Mouse (Mus musculus) lung, embryonic 14.5 days (tissue): ENCODE data around the gene Dnmt3a. TPM values are rescaled to one million over a fixed set of nuclear protein-coding genes. Genes with fewer than 3 reads are reported as not detected.
A peak's percentile ranks its signal among the peaks of the same experiment; 100 is the strongest.

Experiments
- ATAC-seq: fragments of 200-750 bp; cut with Nextera tagmentation; 2 replicates; pipeline ENCODE4 v1.8.0; 2017; ENCODE audit warnings: mild to moderate bottlenecking, moderate TSS enrichment, moderate library complexity; ENCODE audit not compliant: insufficient read depth
- DNase-seq: peaks from one replicate; pipeline ENCODE4 v3.0.0-alpha.2; 2015
- H3K27ac ChIP-seq: fragments of 300-500 bp; sonication (generic); 2 replicates; pipeline ENCODE4 v1.5.1; 2014; ENCODE audit warnings: low read depth, mild to moderate bottlenecking, moderate library complexity
- H3K27me3 ChIP-seq: fragments of 300-500 bp; sonication (generic); 2 replicates; pipeline ENCODE4 v1.6.1; 2014; ENCODE audit warnings: low read length, control low read depth; ENCODE audit not compliant: insufficient read depth
- H3K36me3 ChIP-seq: fragments of 300-500 bp; sonication (generic); 2 replicates; pipeline ENCODE4 v1.6.1; 2014; ENCODE audit warnings: control low read depth; ENCODE audit not compliant: insufficient read depth
- H3K4me1 ChIP-seq: fragments of 300-500 bp; sonication (generic); 2 replicates; pipeline ENCODE4 v1.6.1; 2014; ENCODE audit warnings: antibody characterized with exemption, control low read depth; ENCODE audit not compliant: insufficient read depth
- H3K4me2 ChIP-seq: fragments of 300-500 bp; sonication (generic); 2 replicates; pipeline ENCODE4 v1.6.1; 2014; ENCODE audit warnings: mild to moderate bottlenecking
- H3K4me3 ChIP-seq: fragments of 300-500 bp; sonication (generic); 2 replicates; pipeline ENCODE4 v1.5.1; 2014; ENCODE audit warnings: low read depth, low read length
- H3K9ac ChIP-seq: fragments of 300-500 bp; sonication (generic); 2 replicates; pipeline ENCODE4 v1.6.1; 2014
- H3K9me3 ChIP-seq: fragments of 300-500 bp; sonication (generic); 2 replicates; pipeline ENCODE4 v1.6.1; 2016; ENCODE audit warnings: low read depth, low read length, control low read depth
- CTCF ChIP-seq: IDR thresholded peaks from 2 replicates; pipeline ENCODE4 v1.5.1; 2016; ENCODE audit warnings: antibody characterized with exemption, low read depth
- WGBS: fragments of 180-500 bp; shearing (Covaris S2); extraction: QIAGEN DNeasy Blood & Tissue Kit; methylation state at CpG from one replicate; pipeline ENCODE4 v1.1.7; 2014; 5-methylcytosine and 5-hydroxymethylcytosine counted together
- polyA plus RNA-seq: library from polyadenylated mRNA; unstranded; fragments of >200 nt; fragmentation: Nextera tagmentation; extraction: Ambion mirVana; gene quantifications from 2 replicates; pipeline ENCODE4 v1.2.1, GENCODE M21; 2014

The Dnmt3a gene
- polyA plus RNA-seq, 1 experiment from 2014 or later: 95.5 TPM

- H3K27me3 ChIP-seq: no peaks in the 10 kb centered on the region
- no peaks in the 10 kb centered on the region for H3K9me3 ChIP-seq
- no peaks in the 10 kb centered on the region for H3K4me1 ChIP-seq
- no peak overlapping the region for H3K9ac ChIP-seq
- ATAC-seq: no peak
- WGBS: 51% methylated on average over 10 of the region's 10 CpGs
- no peak overlapping the region for H3K4me3 ChIP-seq
- no peak for DNase-seq
- no peak for TF ChIP-seq CTCF
- H3K36me3 ChIP-seq: peaks cover 82% of the 10 kb centered on the region
- no peak overlapping the region for H3K27ac ChIP-seq
- H3K4me2 ChIP-seq: no peak overlapping the region
Measured at GRCm38 (mm10) chr12:3910466-3911093, 104.8 kb downstream of the Dnmt3a start.

GRCm38 (mm10) chr12:3911831-3912348 lies 106.1 kb downstream of the Dnmt3a start:
- 81% methylated on average over 7 of the region's 7 CpGs for WGBS
- DNase-seq: no peak
- Histone ChIP-seq H3K27me3 (no peaks in the 10 kb centered on the region), H3K9me3 (no peaks in the 10 kb centered on the region), H3K9ac (no peak overlapping the region), H3K4me2 (no peak overlapping the region), H3K4me3 (no peak overlapping the region), H3K36me3 (peaks cover 69% of the 10 kb centered on the region), H3K4me1 (no peaks in the 10 kb centered on the region), H3K27ac (no peak overlapping the region)
- no peak for ATAC-seq
- no peak for TF ChIP-seq CTCF

- Histone ChIP-seq H3K9ac (no peak overlapping the region), H3K36me3 (peaks cover 30% of the 10 kb centered on the region), H3K4me1 (no peaks in the 10 kb centered on the region), H3K4me3 (no peak overlapping the region), H3K27ac (no peak overlapping the region), H3K9me3 (no peaks in the 10 kb centered on the region), H3K27me3 (no peaks in the 10 kb centered on the region), H3K4me2 (no peak overlapping the region)
- WGBS: 68% methylated on average over 3 of the region's 3 CpGs
- no peak for TF ChIP-seq CTCF
- DNase-seq (no peak), ATAC-seq (no peak)
Measured at GRCm38 (mm10) chr12:3915852-3916251, 110.0 kb downstream of the Dnmt3a start.

- ATAC-seq (peak; percentile 48), DNase-seq (no peak)
- H3K4me3 ChIP-seq: no peak overlapping the region
- no peaks in the 10 kb centered on the region for H3K9me3 ChIP-seq
- no peak overlapping the region for H3K4me2 ChIP-seq
- H3K27me3 ChIP-seq: no peaks in the 10 kb centered on the region
- no peaks in the 10 kb centered on the region for H3K4me1 ChIP-seq
- H3K27ac ChIP-seq: no peak overlapping the region
- no peak for TF ChIP-seq CTCF
- WGBS: 19% methylated on average over 14 of the region's 14 CpGs
- no peak overlapping the region for H3K9ac ChIP-seq
- H3K36me3 ChIP-seq: 0 out of 2 replicates have a peak, but pooled peaks cover 16% of the 10 kb centered on the region
Measured at GRCm38 (mm10) chr12:3917668-3918341, 112.0 kb downstream of the Dnmt3a start.

GRCm38 (mm10) chr12:3918577-3918976 lies 112.8 kb downstream of the Dnmt3a start:
- H3K27ac ChIP-seq: no peak overlapping the region
- H3K36me3 ChIP-seq: 0 out of 2 replicates have a peak, but pooled peaks cover 11% of the 10 kb centered on the region
- no peak overlapping the region for H3K4me2 ChIP-seq
- H3K9ac ChIP-seq: no peak overlapping the region
- ATAC-seq (no peak), DNase-seq (no peak)
- no peaks in the 10 kb centered on the region for H3K27me3 ChIP-seq
- no peaks in the 10 kb centered on the region for H3K9me3 ChIP-seq
- 37% methylated on average over 3 of the region's 3 CpGs for WGBS
- TF ChIP-seq CTCF: no peak
- no peak overlapping the region for H3K4me3 ChIP-seq
- no peaks in the 10 kb centered on the region for H3K4me1 ChIP-seq

- ATAC-seq (no peak), DNase-seq (no peak)
- H3K9ac ChIP-seq: no peak overlapping the region
- no peak overlapping the region for H3K4me3 ChIP-seq
- H3K27ac ChIP-seq: no peak overlapping the region
- H3K36me3 ChIP-seq: 0 out of 2 replicates have a peak, but pooled peaks cover 7% of the 10 kb centered on the region
- no peak overlapping the region for H3K4me2 ChIP-seq
- H3K4me1 ChIP-seq: no peaks in the 10 kb centered on the region
- no peaks in the 10 kb centered on the region for H3K9me3 ChIP-seq
- TF ChIP-seq CTCF: no peak
- 80% methylated on average over 3 of the region's 3 CpGs for WGBS
- no peaks in the 10 kb centered on the region for H3K27me3 ChIP-seq
Measured at GRCm38 (mm10) chr12:3919423-3919822, 113.6 kb downstream of the Dnmt3a start.

- no peak overlapping the region for H3K4me2 ChIP-seq
- no peak overlapping the region for H3K27ac ChIP-seq
- peak; percentile 81 for TF ChIP-seq CTCF
- 4% methylated on average over 1 of the region's 1 CpGs for WGBS
- no peaks in the 10 kb centered on the region for H3K4me1 ChIP-seq
- no peak overlapping the region for H3K4me3 ChIP-seq
- ATAC-seq (no peak), DNase-seq (peak; percentile 86)
- no peaks in the 10 kb centered on the region for H3K27me3 ChIP-seq
- H3K9ac ChIP-seq: no peak overlapping the region
- H3K9me3 ChIP-seq: no peaks in the 10 kb centered on the region
- no peaks in the 10 kb centered on the region for H3K36me3 ChIP-seq
Measured at GRCm38 (mm10) chr12:3926127-3926526, 120.3 kb downstream of the Dnmt3a start.
